Comparison of ENCODE assay signal across 24 mouse cellular contexts in the genomic region with DNA sequence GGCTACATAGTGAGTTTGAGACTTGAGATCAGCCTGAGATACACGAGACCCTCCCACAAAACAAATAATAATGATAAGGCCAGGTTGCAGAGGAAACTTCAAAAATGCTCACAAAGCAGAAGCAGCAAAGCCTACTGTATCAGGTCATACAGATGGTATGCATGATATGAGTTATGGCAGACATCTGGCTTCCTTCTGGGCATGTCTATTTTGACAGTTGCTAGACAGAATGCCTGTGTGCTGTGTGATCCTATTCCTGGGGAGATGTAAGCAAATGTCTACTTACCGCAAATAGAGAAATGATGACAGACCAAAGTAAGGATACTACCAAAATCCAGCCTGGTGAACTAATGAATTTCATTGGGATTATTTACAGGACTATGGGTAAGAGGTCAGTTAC. TPM values are rescaled to one million over a fixed set of nuclear protein-coding genes. Genes with fewer than 3 reads are reported as not detected.
"Had no signal": no experiment of that assay in that cellular context is flagged by ENCODE, and none has a peak within 500 bp of the region (broad histone marks: within the 10 kb centered on the region; RNA-seq: fewer than 3 reads in every experiment).

No protein-coding gene starts in this region.

- H3K36me3 ChIP-seq: neural tube, embryonic 13.5 days; neural tube, embryonic 15.5 days; stomach, embryonic 15.5 days had no signal

- H3K27me3 ChIP-seq: neural tube, embryonic 13.5 days; neural tube, embryonic 15.5 days; stomach, embryonic 15.5 days had no signal

- H3K4me2 ChIP-seq: neural tube, embryonic 13.5 days; neural tube, embryonic 15.5 days; stomach, embryonic 15.5 days had no signal

- H3K27ac ChIP-seq: neural tube, embryonic 13.5 days; neural tube, embryonic 15.5 days; stomach, embryonic 15.5 days; stomach, postnatal 0 days had no signal

- DNase-seq: retina, postnatal 1 day; right cerebral cortex, adult 18-20 months; right cerebral cortex, postnatal 14 days; right cerebral cortex, postnatal 25 days; right cerebral cortex, postnatal 4 days; spleen, adult 18-20 months; thymus, adult 18-20 months; thymus, adult 2 months; thymus, postnatal 14 days; thymus, postnatal 25 days; thymus, postnatal 36 days; thymus, postnatal 4 days had no signal

- H3K4me1 ChIP-seq: neural tube, embryonic 13.5 days; neural tube, embryonic 15.5 days; stomach, embryonic 15.5 days had no signal

- H3K9me3 ChIP-seq: neural tube, embryonic 13.5 days; neural tube, embryonic 15.5 days; stomach, embryonic 15.5 days had no signal

- H3K4me3 ChIP-seq: neural tube, embryonic 13.5 days; neural tube, embryonic 15.5 days; stomach, embryonic 15.5 days had no signal

- H3K9ac ChIP-seq: neural tube, embryonic 13.5 days; neural tube, embryonic 15.5 days; stomach, embryonic 15.5 days had no signal

RNA-seq across cellular contexts. Expression of a gene that starts 38.1 kb away (rescaled TPM):
- total RNA-seq: neutrophil, adult 5-6 weeks had no signal
- polyA plus RNA-seq: neural tube, embryonic 13.5 days; neural tube, embryonic 14.5 days; neural tube, embryonic 15.5 days; small intestine, adult 2 months; spleen, adult 2 months; stomach, embryonic 14.5 days; stomach, embryonic 15.5 days; stomach, embryonic 16.5 days; stomach, postnatal 0 days; thymus, adult 2 months; thymus, postnatal 0 days; urinary bladder, adult 2 months had no signal
